Mouse (Mus musculus) mesoderm, embryonic 11.5 days (tissue): ENCODE measurements around the gene Rtn4.
A peak's percentile ranks its signal among the peaks of the same experiment; 100 is the strongest.
"Not testable (repeated sequence)": the region's sequence is repeated elsewhere in the genome, so short reads cannot be mapped to it uniquely, and the experiment has no call there.

ENCODE experiments used
- DNase-seq: peaks from one replicate; pipeline ENCODE4 v3.0.0-alpha.2; 2012; ENCODE audit warnings: low read depth, low spot score

Gene Rtn4

GRCm38 (mm10) chr11:29714114-29714513 is 21.4 kb downstream of the Rtn4 start:
- DNase-seq, result no peak

GRCm38 (mm10) chr11:29714789-29715188 is 22.0 kb downstream of the Rtn4 start:
- no peak for DNase-seq

- no peak for DNase-seq
These were observed 22.8 kb downstream of the Rtn4 start for GRCm38 (mm10) chr11:29715499-29715898.

GRCm38 (mm10) chr11:29718541-29718940 is 25.8 kb downstream of the Rtn4 start:
- DNase-seq, result no peak

GRCm38 (mm10) chr11:29719597-29719996 is 26.9 kb downstream of the Rtn4 start:
- DNase-seq, result no peak

- DNase-seq, result no peak
These were observed 31.5 kb downstream of the Rtn4 start for GRCm38 (mm10) chr11:29724213-29724612.

- no peak for DNase-seq
These were observed 32.4 kb downstream of the Rtn4 start for GRCm38 (mm10) chr11:29725167-29725566.

GRCm38 (mm10) chr11:29725610-29726009 is 32.9 kb downstream of the Rtn4 start:
- no peak for DNase-seq

GRCm38 (mm10) chr11:29727901-29728300 is 35.2 kb downstream of the Rtn4 start:
- no peak for DNase-seq

- no peak for DNase-seq
These were observed 47.0 kb downstream of the Rtn4 start for GRCm38 (mm10) chr11:29739752-29740151.

- no peak for DNase-seq
These were observed 52.1 kb downstream of the Rtn4 start for GRCm38 (mm10) chr11:29744760-29745430.

- no peak for DNase-seq
These were observed 52.8 kb downstream of the Rtn4 start for GRCm38 (mm10) chr11:29745513-29745912.

- no peak for DNase-seq
These were observed 53.5 kb downstream of the Rtn4 start for GRCm38 (mm10) chr11:29746203-29746602.

- no peak for DNase-seq
These were observed 54.6 kb downstream of the Rtn4 start for GRCm38 (mm10) chr11:29747365-29747764.

- DNase-seq, result no peak
These were observed 55.1 kb downstream of the Rtn4 start for GRCm38 (mm10) chr11:29747881-29748280.

- DNase-seq, result no peak
These were observed 56.2 kb downstream of the Rtn4 start for GRCm38 (mm10) chr11:29748750-29749467.

- DNase-seq, result no peak
These were observed 56.7 kb downstream of the Rtn4 start for GRCm38 (mm10) chr11:29749468-29749829.

- no peak for DNase-seq
These were observed 58.3 kb downstream of the Rtn4 start for GRCm38 (mm10) chr11:29751013-29751412.

GRCm38 (mm10) chr11:29751648-29752611 is 59.2 kb downstream of the Rtn4 start:
- no peak for DNase-seq

- DNase-seq, result not testable (repeated sequence)
These were observed 63.3 kb downstream of the Rtn4 start for GRCm38 (mm10) chr11:29756007-29756406.

GRCm38 (mm10) chr11:29758617-29759016 is 65.9 kb downstream of the Rtn4 start:
- peak; percentile 24 for DNase-seq

GRCm38 (mm10) chr11:29761387-29761786 is 68.6 kb downstream of the Rtn4 start:
- no peak for DNase-seq
